8 mouse cellular contexts compared by ENCODE assay signal in the genomic region with DNA sequence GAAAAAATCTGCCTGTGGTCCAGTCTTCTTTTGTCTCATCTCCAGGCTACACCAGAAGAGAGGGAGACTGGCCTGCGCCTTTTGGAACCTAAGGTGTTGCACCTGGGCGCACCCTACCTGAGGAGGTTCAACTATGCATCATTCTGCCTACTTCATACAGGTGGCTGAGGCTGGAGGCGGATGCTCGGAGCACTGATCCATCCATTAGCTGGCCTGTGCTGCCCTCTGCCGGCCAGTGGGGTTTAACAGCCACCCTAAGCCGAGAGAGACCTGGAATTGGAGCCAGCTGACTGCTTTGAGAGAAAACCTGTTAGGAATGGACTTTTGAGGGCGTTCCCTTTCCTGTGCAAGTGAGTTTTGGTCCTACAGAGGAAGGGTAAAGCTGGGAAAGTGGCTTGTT. TPM values are rescaled to one million over a fixed set of nuclear protein-coding genes. Genes with fewer than 3 reads are reported as not detected.
DNase-seq lines count a peak whose midpoint lies in the region; ATAC-seq lines count a peak whose summit lies in the region.

No protein-coding gene starts in this region.

- no peak overlapping the region for H3K4me3 ChIP-seq in forebrain, embryonic 13.5 days
- H3K4me3 ChIP-seq in lung, embryonic 15.5 days = no peak overlapping the region

- H3K9me3 ChIP-seq in forebrain, embryonic 13.5 days (replicated peaks) = no peaks in the 10 kb centered on the region
- H3K9me3 ChIP-seq in lung, embryonic 15.5 days = no peaks in the 10 kb centered on the region

- ATAC-seq in cerebellum, adult (ENCODE audit: insufficient number of reproducible peaks, low FRiP score, low TSS enrichment) = peak; percentile 85
- peak; percentile 89 for ATAC-seq in forebrain, embryonic 13.5 days
- ATAC-seq in lung, embryonic 15.5 days (ENCODE audit: borderline replicate concordance, extremely low read depth, low FRiP score, low TSS enrichment) = peak; percentile 73

- H3K27me3 ChIP-seq in forebrain, embryonic 13.5 days = no peaks in the 10 kb centered on the region
- 0 out of 2 replicates have a peak, but pooled peaks cover 3% of the 10 kb centered on the region for H3K27me3 ChIP-seq in lung, embryonic 15.5 days

- H3K4me2 ChIP-seq in forebrain, embryonic 13.5 days = no peak overlapping the region
- H3K4me2 ChIP-seq in lung, embryonic 15.5 days = no peak overlapping the region

- no peak overlapping the region for H3K27ac ChIP-seq in forebrain, embryonic 13.5 days
- no peak overlapping the region for H3K27ac ChIP-seq in lung, embryonic 15.5 days

- H3K36me3 ChIP-seq in forebrain, embryonic 13.5 days (ENCODE audit: poor library complexity, severe bottlenecking) = no peaks in the 10 kb centered on the region
- H3K36me3 ChIP-seq in lung, embryonic 15.5 days = no peaks in the 10 kb centered on the region

- WGBS in forebrain, embryonic 13.5 days = 4% methylated on average over 7 of the region's 7 CpGs
- 3% methylated on average over 7 of the region's 7 CpGs for WGBS in lung, embryonic 15.5 days

- peak; percentile 80 for DNase-seq in ES-CJ7 (ENCODE audit: low read depth, low spot score)
- DNase-seq in heart, postnatal 4 days = peak; percentile 87
- DNase-seq in layer of hippocampus, adult 18-20 months (ENCODE audit: low spot score in 2 of 2) = peak; percentile 54 to 88
- peak; percentile 62 for DNase-seq in ovary, postnatal 10 days (ENCODE audit: low spot score)
- DNase-seq in thymus, postnatal 0 days (ENCODE audit: low spot score) = peak; percentile 75

- H3K4me1 ChIP-seq in forebrain, embryonic 13.5 days = peaks cover 9% of the 10 kb centered on the region
- H3K4me1 ChIP-seq in lung, embryonic 15.5 days = 0 out of 2 replicates have a peak, but pooled peaks cover 3% of the 10 kb centered on the region

- no peak overlapping the region for H3K9ac ChIP-seq in forebrain, embryonic 13.5 days
- H3K9ac ChIP-seq in lung, embryonic 15.5 days = no peak overlapping the region

RNA-seq across cellular contexts. Expression of a gene that starts 5.5 kb away (rescaled TPM):
- 44.2 and 52.9 TPM in 2 replicates for polyA plus RNA-seq in forebrain, embryonic 13.5 days (2015; fragmentation: Nextera tagmentation; extraction: Ambion mirVana)
- total RNA-seq in heart, postnatal 4 days (2021) = 10 to 100 TPM; 28.5 to 29.1 TPM
- 10 to 100 TPM; 31.9 to 35.6 TPM for total RNA-seq in layer of hippocampus, adult 18-20 months (2021)
- polyA plus RNA-seq in lung, embryonic 15.5 days (2015; fragmentation: Nextera tagmentation; extraction: Ambion mirVana) = 42.7 and 45.6 TPM in 2 replicates
- polyA plus RNA-seq in thymus, postnatal 0 days (2015; fragmentation: Nextera tagmentation; extraction: Ambion mirVana) = 36.3 and 36.6 TPM in 2 replicates
